Mouse (Mus musculus): ENCODE results near the gene Gm20388. TPM values are rescaled to one million over a fixed set of nuclear protein-coding genes. Genes with fewer than 3 reads are reported as not detected.

Gm20388 gene
- polyA plus RNA-seq, 1 experiment from 2014 or later = not detected

DNA sequence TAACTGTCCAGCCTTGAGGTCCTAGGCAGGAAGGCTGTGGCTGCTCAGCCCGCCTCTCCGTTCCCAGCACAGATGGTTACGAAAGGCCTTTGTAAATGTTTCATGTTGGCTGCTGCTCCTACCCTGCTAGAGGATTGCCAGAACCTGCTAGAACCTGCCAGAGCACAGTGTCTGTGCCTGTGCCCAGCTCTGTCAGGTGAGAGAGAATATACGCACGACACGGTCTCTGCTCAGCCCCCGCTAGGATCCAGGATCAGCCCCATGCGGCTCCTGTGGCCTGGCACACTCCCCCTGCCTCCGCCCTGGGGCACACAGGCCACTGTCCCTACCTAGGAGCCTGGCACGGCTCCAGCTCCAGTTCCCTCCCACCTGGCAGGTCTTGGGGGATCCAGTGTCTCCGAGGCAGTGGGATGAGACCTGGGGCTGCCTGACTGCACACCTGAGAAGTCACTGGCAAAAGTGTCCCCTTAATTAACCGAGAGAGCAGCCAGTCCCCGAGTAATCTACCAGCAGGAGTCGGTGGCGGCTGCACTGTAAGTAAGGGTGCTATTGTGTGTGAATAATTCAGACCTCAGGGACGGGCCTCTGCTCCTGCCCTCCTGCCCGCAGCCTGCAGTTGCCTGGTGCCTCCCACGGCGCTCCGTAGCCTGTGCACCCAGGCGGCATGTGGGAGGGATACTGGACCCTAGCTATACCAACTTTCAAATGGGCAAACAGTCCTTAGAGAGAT lies 527.2 kb downstream of the Gm20388 start:
- Histone ChIP-seq H3K27ac (ENCODE audit: low read depth, low read length) (no peak overlapping the region), H3K27me3 (ENCODE audit: control insufficient read depth, insufficient read depth, low read length) (peaks cover 6% of the 10 kb centered on the region), H3K9ac (ENCODE audit: low read length) (0 out of 2 replicates have a peak overlapping the region, but pooled peaks have one; percentile 1), H3K4me2 (no peak overlapping the region), H3K4me1 (ENCODE audit: control insufficient read depth, insufficient read depth, low read length) (peaks cover 33% of the 10 kb centered on the region), H3K36me3 (ENCODE audit: control insufficient read depth, insufficient read depth, low read length) (no peaks in the 10 kb centered on the region), H3K4me3 (ENCODE audit: low read depth, low read length) (no peak overlapping the region), H3K9me3 (ENCODE audit: control insufficient read depth, low read length) (no peaks in the 10 kb centered on the region)
- no peak for DNase-seq (ENCODE audit: low spot score, missing footprints)
- no peak for ATAC-seq (ENCODE audit: low FRiP score)
- WGBS = 68% methylated on average over 21 of the region's 21 CpGs

- no peak overlapping the region for H3K4me2 ChIP-seq
Observed at GRCm38 (mm10) chr8:120439309-120439708, 528.7 kb downstream of the Gm20388 start.

GRCm38 (mm10) chr8:120440739-120441138 lies 530.1 kb downstream of the Gm20388 start:
- Histone ChIP-seq H3K9ac (ENCODE audit: low read length) (no peak overlapping the region), H3K9me3 (ENCODE audit: control insufficient read depth, low read length) (no peaks in the 10 kb centered on the region), H3K27ac (ENCODE audit: low read depth, low read length) (no peak overlapping the region), H3K4me2 (no peak overlapping the region), H3K4me1 (ENCODE audit: control insufficient read depth, insufficient read depth, low read length) (peaks cover 33% of the 10 kb centered on the region), H3K4me3 (ENCODE audit: low read depth, low read length) (no peak overlapping the region), H3K36me3 (ENCODE audit: control insufficient read depth, insufficient read depth, low read length) (no peaks in the 10 kb centered on the region), H3K27me3 (ENCODE audit: control insufficient read depth, insufficient read depth, low read length) (peaks cover 6% of the 10 kb centered on the region)
- DNase-seq (ENCODE audit: low spot score, missing footprints) (no peak), ATAC-seq (ENCODE audit: low FRiP score) (no peak)
- WGBS = 63% methylated on average over 12 of the region's 12 CpGs

More at GRCm38 (mm10) chr8:120439309-120439708, 528.7 kb downstream of the Gm20388 start:
- H3K9me3 ChIP-seq (ENCODE audit: control insufficient read depth, low read length) = no peaks in the 10 kb centered on the region
- no peaks in the 10 kb centered on the region for H3K36me3 ChIP-seq (ENCODE audit: control insufficient read depth, insufficient read depth, low read length)
- peak overlapping the region; percentile 3; the same call in 1 of the 2 replicates for H3K27ac ChIP-seq (ENCODE audit: low read depth, low read length)
- H3K4me1 ChIP-seq (ENCODE audit: control insufficient read depth, insufficient read depth, low read length) = peaks cover 33% of the 10 kb centered on the region
- peaks cover 6% of the 10 kb centered on the region for H3K27me3 ChIP-seq (ENCODE audit: control insufficient read depth, insufficient read depth, low read length)
- H3K4me3 ChIP-seq (ENCODE audit: low read depth, low read length) = no peak overlapping the region
- ATAC-seq (ENCODE audit: low FRiP score) (peak; percentile 75), DNase-seq (ENCODE audit: low spot score, missing footprints) (no peak)
- H3K9ac ChIP-seq (ENCODE audit: low read length) = no peak overlapping the region
- 5% methylated on average over 19 of the region's 19 CpGs for WGBS

DNA sequence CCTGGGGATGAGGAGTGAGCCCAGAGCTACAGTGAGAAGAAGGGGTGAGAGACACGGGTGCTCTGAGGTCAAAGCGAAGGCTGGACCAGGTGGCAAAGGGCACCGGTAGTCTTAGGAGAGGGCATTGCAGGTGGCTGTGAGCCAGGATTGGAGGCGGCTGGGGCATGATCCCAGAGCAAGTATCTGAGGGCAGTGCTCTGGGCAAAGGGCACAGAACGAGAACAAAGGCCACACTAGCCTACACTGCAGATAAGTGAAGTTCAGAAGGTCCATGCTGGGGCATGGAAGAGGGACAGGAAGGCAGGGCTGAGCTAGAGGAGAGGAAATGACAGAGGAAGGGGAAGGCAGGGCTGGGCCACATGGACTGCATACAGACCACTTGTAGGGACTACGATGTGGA lies 531.0 kb downstream of the Gm20388 start:
- Histone ChIP-seq H3K9me3 (ENCODE audit: control insufficient read depth, low read length) (no peaks in the 10 kb centered on the region), H3K4me2 (no peak overlapping the region), H3K27me3 (ENCODE audit: control insufficient read depth, insufficient read depth, low read length) (peaks cover 4% of the 10 kb centered on the region), H3K4me3 (ENCODE audit: low read depth, low read length) (no peak overlapping the region), H3K27ac (ENCODE audit: low read depth, low read length) (no peak overlapping the region), H3K9ac (ENCODE audit: low read length) (no peak overlapping the region), H3K36me3 (ENCODE audit: control insufficient read depth, insufficient read depth, low read length) (no peaks in the 10 kb centered on the region), H3K4me1 (ENCODE audit: control insufficient read depth, insufficient read depth, low read length) (peaks cover 27% of the 10 kb centered on the region)
- DNase-seq (ENCODE audit: low spot score, missing footprints) (no peak), ATAC-seq (ENCODE audit: low FRiP score) (no peak)
- 77% methylated on average over 6 of the region's 6 CpGs for WGBS

DNA sequence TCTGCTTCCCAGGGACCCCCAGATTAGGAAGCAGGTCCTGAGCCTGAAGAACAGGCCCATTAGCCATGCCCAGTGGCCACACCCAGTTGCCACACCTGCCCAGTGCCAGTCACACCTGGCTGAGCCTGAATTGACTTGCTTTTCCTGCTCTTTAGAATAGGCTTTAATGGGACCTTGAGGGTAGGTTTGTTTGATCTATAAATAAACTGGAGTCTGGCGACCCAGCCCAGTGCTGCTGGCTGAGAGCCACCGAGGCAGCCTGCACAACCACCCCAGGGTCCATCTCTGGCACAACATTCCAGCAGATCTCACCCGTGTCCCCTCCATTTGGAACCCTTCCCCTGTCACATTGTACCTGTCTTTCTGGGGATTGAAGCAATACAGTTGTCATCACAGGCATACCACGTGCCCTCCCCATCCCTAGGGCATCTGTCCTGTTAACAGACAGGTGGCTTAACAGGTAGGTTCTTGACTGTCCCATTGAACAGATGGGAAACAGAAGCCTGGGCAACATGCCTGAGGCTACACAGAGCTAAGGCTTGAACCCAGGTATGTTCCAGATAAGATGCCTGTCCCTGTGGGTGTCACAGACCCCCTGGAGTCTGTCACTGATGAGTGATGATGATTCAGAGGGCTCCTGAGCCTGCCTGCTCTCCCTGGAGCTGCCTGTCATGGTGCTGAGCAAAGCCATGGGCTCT lies 531.8 kb downstream of the Gm20388 start:
- H3K4me2 ChIP-seq = no peak overlapping the region

GRCm38 (mm10) chr8:120445249-120445648 lies 534.6 kb downstream of the Gm20388 start:
- no peak overlapping the region for H3K27ac ChIP-seq (ENCODE audit: low read depth, low read length)
- no peak overlapping the region for H3K9ac ChIP-seq (ENCODE audit: low read length)
- H3K27me3 ChIP-seq (ENCODE audit: control insufficient read depth, insufficient read depth, low read length) = no peaks in the 10 kb centered on the region; the same call in 1 of the 2 replicates
- ATAC-seq (ENCODE audit: low FRiP score) (no peak), DNase-seq (ENCODE audit: low spot score, missing footprints) (no peak)
- peaks cover 26% of the 10 kb centered on the region for H3K4me1 ChIP-seq (ENCODE audit: control insufficient read depth, insufficient read depth, low read length)
- H3K9me3 ChIP-seq (ENCODE audit: control insufficient read depth, low read length) = no peaks in the 10 kb centered on the region
- H3K36me3 ChIP-seq (ENCODE audit: control insufficient read depth, insufficient read depth, low read length) = no peaks in the 10 kb centered on the region
- no peak overlapping the region for H3K4me3 ChIP-seq (ENCODE audit: low read depth, low read length)
- WGBS = 64% methylated on average over 10 of the region's 10 CpGs
- H3K4me2 ChIP-seq = no peak overlapping the region

More for the DNA sequence above, 531.8 kb downstream of the Gm20388 start:
- Histone ChIP-seq H3K9me3 (ENCODE audit: control insufficient read depth, low read length) (no peaks in the 10 kb centered on the region), H3K36me3 (ENCODE audit: control insufficient read depth, insufficient read depth, low read length) (no peaks in the 10 kb centered on the region), H3K27me3 (ENCODE audit: control insufficient read depth, insufficient read depth, low read length) (peaks cover 4% of the 10 kb centered on the region), H3K4me3 (ENCODE audit: low read depth, low read length) (no peak overlapping the region), H3K27ac (ENCODE audit: low read depth, low read length) (no peak overlapping the region), H3K4me1 (ENCODE audit: control insufficient read depth, insufficient read depth, low read length) (peaks cover 27% of the 10 kb centered on the region), H3K9ac (ENCODE audit: low read length) (no peak overlapping the region)
- ATAC-seq (ENCODE audit: low FRiP score) (no peak), DNase-seq (ENCODE audit: low spot score, missing footprints) (no peak)
- 80% methylated on average over 4 of the region's 4 CpGs for WGBS

DNA sequence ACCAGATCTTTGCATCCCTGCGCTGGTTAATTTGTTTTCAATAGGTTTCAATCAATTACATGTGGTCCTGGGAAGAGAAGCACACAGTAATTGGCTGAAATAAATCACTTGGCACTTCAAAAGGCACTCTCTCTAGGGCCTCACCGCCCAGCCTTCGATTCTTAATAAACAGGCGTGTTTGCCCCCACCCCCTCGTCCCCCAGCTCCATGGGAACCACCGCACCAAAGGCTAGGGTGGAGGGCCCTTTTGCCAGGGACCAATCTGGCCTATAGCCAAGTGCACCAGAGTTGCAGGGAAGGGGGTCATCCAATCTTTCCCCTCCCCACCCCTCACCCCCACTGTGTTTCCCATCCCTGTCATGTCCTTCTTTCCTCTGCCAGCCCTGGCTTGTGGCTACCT lies 537.5 kb downstream of the Gm20388 start:
- H3K9ac ChIP-seq (ENCODE audit: low read length) = no peak overlapping the region
- no peaks in the 10 kb centered on the region for H3K36me3 ChIP-seq (ENCODE audit: control insufficient read depth, insufficient read depth, low read length)
- no peak for ATAC-seq (ENCODE audit: low FRiP score)
- no peak overlapping the region for H3K4me2 ChIP-seq
- peaks cover 17% of the 10 kb centered on the region for H3K4me1 ChIP-seq (ENCODE audit: control insufficient read depth, insufficient read depth, low read length)
- no peak overlapping the region for H3K4me3 ChIP-seq (ENCODE audit: low read depth, low read length)
- H3K27me3 ChIP-seq (ENCODE audit: control insufficient read depth, insufficient read depth, low read length) = no peaks in the 10 kb centered on the region; the same call in 1 of the 2 replicates
- WGBS = 47% methylated on average over 6 of the region's 6 CpGs
- no peak overlapping the region for H3K27ac ChIP-seq (ENCODE audit: low read depth, low read length)
- DNase-seq (ENCODE audit: low spot score, missing footprints) = no peak
- no peaks in the 10 kb centered on the region for H3K9me3 ChIP-seq (ENCODE audit: control insufficient read depth, low read length)

GRCm38 (mm10) chr8:120449139-120449538 lies 538.5 kb downstream of the Gm20388 start:
- H3K27me3 ChIP-seq (ENCODE audit: control insufficient read depth, insufficient read depth, low read length) = no peaks in the 10 kb centered on the region; the same call in 1 of the 2 replicates
- no peak overlapping the region for H3K9ac ChIP-seq (ENCODE audit: low read length)
- H3K4me1 ChIP-seq (ENCODE audit: control insufficient read depth, insufficient read depth, low read length) = peaks cover 17% of the 10 kb centered on the region

DNA sequence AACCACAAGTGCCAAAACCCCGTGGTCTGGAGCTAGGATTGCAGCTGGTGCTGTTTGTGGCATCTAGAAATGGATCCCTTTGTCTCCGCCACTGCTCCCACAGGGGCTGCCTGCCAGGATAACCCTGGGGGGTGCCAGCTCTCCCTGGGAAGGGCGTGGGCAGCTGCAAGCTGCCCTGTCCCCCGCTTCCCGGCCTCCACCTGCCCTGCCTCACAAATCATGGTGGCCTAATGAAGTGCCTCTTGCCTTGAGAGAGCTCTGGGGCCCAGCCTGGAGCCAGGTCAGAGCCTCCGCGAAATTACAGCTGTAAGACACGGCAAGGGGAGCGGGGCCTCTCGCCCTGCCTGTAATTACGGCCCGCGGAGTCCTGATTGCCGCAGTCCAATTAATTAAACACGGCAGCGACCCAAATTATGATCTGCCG lies 539.0 kb downstream of the Gm20388 start:
- Histone ChIP-seq H3K9me3 (ENCODE audit: control insufficient read depth, low read length) (no peaks in the 10 kb centered on the region), H3K36me3 (ENCODE audit: control insufficient read depth, insufficient read depth, low read length) (no peaks in the 10 kb centered on the region), H3K27me3 (ENCODE audit: control insufficient read depth, insufficient read depth, low read length) (no peaks in the 10 kb centered on the region; the same call in 1 of the 2 replicates), H3K4me1 (ENCODE audit: control insufficient read depth, insufficient read depth, low read length) (peaks cover 17% of the 10 kb centered on the region), H3K9ac (ENCODE audit: low read length) (peak overlapping the region; percentile 27; the same call in 1 of the 2 replicates), H3K27ac (ENCODE audit: low read depth, low read length) (no peak overlapping the region; the same call in 1 of the 2 replicates), H3K4me2 (no peak overlapping the region), H3K4me3 (ENCODE audit: low read depth, low read length) (no peak overlapping the region)
- DNase-seq (ENCODE audit: low spot score, missing footprints) (no peak), ATAC-seq (ENCODE audit: low FRiP score) (no peak)
- WGBS = 42% methylated on average over 17 of the region's 17 CpGs

More at GRCm38 (mm10) chr8:120449139-120449538, 538.5 kb downstream of the Gm20388 start:
- Histone ChIP-seq H3K4me2 (no peak overlapping the region), H3K36me3 (ENCODE audit: control insufficient read depth, insufficient read depth, low read length) (no peaks in the 10 kb centered on the region), H3K4me3 (ENCODE audit: low read depth, low read length) (no peak overlapping the region), H3K27ac (ENCODE audit: low read depth, low read length) (no peak overlapping the region), H3K9me3 (ENCODE audit: control insufficient read depth, low read length) (no peaks in the 10 kb centered on the region)
- 86% methylated on average over 4 of the region's 4 CpGs for WGBS
- DNase-seq (ENCODE audit: low spot score, missing footprints) (no peak), ATAC-seq (ENCODE audit: low FRiP score) (no peak)

Data from midbrain, embryonic 11.5 days (tissue).